Mouse (Mus musculus) ES-E14 (cell line): ENCODE measurements around the gene Ncl. TPM values are rescaled to one million over a fixed set of nuclear protein-coding genes. Genes with fewer than 3 reads are reported as not detected.

Experiments used
- DNase-seq: peaks from one replicate; pipeline ENCODE4 v3.0.0-alpha.2; 2013; ENCODE audit warnings: low read depth, low spot score
- H3K27ac ChIP-seq: 2 replicates; pipeline ENCODE4 v1.5.1; 2012; ENCODE audit warnings: low read depth, mild to moderate bottlenecking, low read length, moderate library complexity, mixed read lengths; ENCODE audit not compliant: poor library complexity, insufficient read depth, severe bottlenecking
- H3K36me3 ChIP-seq: 2 replicates; pipeline ENCODE4 v1.6.1; 2012; ENCODE audit warnings: mild to moderate bottlenecking, low read length, moderate library complexity, mixed read lengths; ENCODE audit not compliant: control insufficient read depth, poor library complexity, insufficient read depth, severe bottlenecking
- H3K4me1 ChIP-seq, 2 experiments: fragments of 150-350 bp in 1 of 2; sonication (generic) in 1 of 2; 2 replicates each; pipeline ENCODE4 v1.6.1; 2012; ENCODE audit warnings: low read length in 2 of 2, mild to moderate bottlenecking in 1 of 2, mixed read lengths in 1 of 2; ENCODE audit not compliant: control insufficient read depth in 2 of 2, insufficient read depth in 2 of 2, poor library complexity in 1 of 2
- H3K4me3 ChIP-seq, 2 experiments: fragments of 150-350 bp in 1 of 2; sonication (generic) in 1 of 2; 2 replicates each; pipeline ENCODE4 v1.5.1; 2012; ENCODE audit warnings: low read length in 2 of 2, low read depth in 1 of 2, mild to moderate bottlenecking in 1 of 2, mixed read lengths in 1 of 2; ENCODE audit not compliant: insufficient read depth in 1 of 2, poor library complexity in 1 of 2, severe bottlenecking in 1 of 2
- H3K9ac ChIP-seq: 2 replicates; pipeline ENCODE4 v1.6.1; 2012; ENCODE audit warnings: low read depth, mild to moderate bottlenecking, low read length, mixed read lengths; ENCODE audit not compliant: poor library complexity, insufficient read depth, severe bottlenecking
- H3K9me3 ChIP-seq: fragments of 150-350 bp; sonication (generic); 2 replicates; pipeline ENCODE4 v1.6.1; 2012; ENCODE audit warnings: low read depth, mild to moderate bottlenecking, low read length; ENCODE audit not compliant: control insufficient read depth, insufficient read depth
- CHD2 ChIP-seq: IDR thresholded peaks from 2 replicates; pipeline ENCODE4 v1.6.1; 2014; ENCODE audit warnings: mild to moderate bottlenecking, low read depth, low read length, inconsistent platforms
- HCFC1 ChIP-seq: IDR thresholded peaks from 2 replicates; pipeline ENCODE4 v1.6.1; 2012; ENCODE audit warnings: low read length, inconsistent platforms, borderline replicate concordance; ENCODE audit not compliant: insufficient read depth
- MAFK ChIP-seq: IDR thresholded peaks from 2 replicates; pipeline ENCODE4 v1.6.1; 2014; ENCODE audit warnings: mild to moderate bottlenecking, low read depth, low read length, inconsistent platforms; ENCODE audit not compliant: insufficient read depth
- ZC3H11A ChIP-seq: IDR thresholded peaks from 2 replicates; pipeline ENCODE4 v1.6.1; 2012; ENCODE audit warnings: low read depth, mild to moderate bottlenecking, inconsistent platforms, low read length, borderline replicate concordance
- ZNF384 ChIP-seq: IDR thresholded peaks from 2 replicates; pipeline ENCODE4 v1.6.1; 2012; ENCODE audit warnings: low read depth, low read length, inconsistent platforms
- in situ Hi-C, 2 experiments: fragments of 600-800 bp; cut with MboI; formaldehyde crosslinking; loops; one replicate each; pipeline ENCODE4 v1.15.1; 2025; ENCODE audit warnings: low sequenced_read_pairs in 2 of 2, inconsistent platforms in 1 of 2; ENCODE audit not compliant: unreplicated experiment in 2 of 2
- total RNA-seq: library from RNA; depleted of rRNA; stranded (reverse); fragments of 300-350 nt; gene quantifications from 2 replicates; pipeline ENCODE4 v1.2.3, GENCODE M21; 2012

Ncl gene
- total RNA-seq, 1 experiment: 529 TPM

DNA sequence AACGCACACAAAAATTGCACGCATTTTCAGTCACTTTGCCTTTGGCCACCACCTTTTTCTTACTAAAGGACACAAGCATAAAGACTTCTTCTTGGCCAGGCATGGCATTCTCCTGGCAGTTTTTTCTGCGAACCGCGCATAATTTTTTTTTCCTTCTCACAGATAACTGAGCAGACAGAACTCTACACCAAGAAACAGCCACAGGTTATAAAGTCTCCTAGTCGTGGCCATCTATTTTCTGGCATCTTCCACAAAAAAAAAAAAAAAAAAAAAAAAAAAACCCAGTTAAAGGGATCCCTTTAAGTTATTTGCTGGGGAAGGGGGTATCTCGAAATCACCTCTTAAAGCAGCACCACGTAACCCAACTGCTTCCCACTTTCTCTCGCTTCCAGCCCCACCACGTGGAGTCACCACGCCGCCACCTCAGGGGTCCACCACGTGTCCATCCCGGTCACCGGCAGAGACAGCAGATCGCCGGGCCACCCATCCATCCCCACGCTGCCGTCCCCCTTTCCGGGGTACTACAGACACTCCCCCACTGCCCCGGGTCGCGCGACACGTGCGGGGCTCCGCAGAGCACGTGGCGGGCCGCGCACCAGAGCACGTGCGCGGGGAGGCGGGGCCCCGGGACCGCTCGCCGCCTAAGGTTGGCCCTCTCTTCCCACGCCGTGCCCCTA is 833 bp downstream of the Ncl start:
- no peaks in the 10 kb centered on the region for H3K9me3 ChIP-seq
- peak overlapping the region; percentile 79 to 80 for H3K4me3 ChIP-seq
- peak overlapping the region; percentile 92 for H3K9ac ChIP-seq
- in situ Hi-C loops: no loop called here
- DNase-seq: no peak
- no peak for TF ChIP-seq ZNF384
- no peak for TF ChIP-seq MAFK
- TF ChIP-seq ZC3H11A: no peak
- no peak for TF ChIP-seq CHD2
- TF ChIP-seq HCFC1: no peak
- peak overlapping the region; percentile 92 for H3K27ac ChIP-seq
- H3K36me3 ChIP-seq: peaks cover 39% of the 10 kb centered on the region
- peaks cover 1 to 8% of the 10 kb centered on the region in 2 experiments; a peak in 1 of 4 replicates for H3K4me1 ChIP-seq

DNA sequence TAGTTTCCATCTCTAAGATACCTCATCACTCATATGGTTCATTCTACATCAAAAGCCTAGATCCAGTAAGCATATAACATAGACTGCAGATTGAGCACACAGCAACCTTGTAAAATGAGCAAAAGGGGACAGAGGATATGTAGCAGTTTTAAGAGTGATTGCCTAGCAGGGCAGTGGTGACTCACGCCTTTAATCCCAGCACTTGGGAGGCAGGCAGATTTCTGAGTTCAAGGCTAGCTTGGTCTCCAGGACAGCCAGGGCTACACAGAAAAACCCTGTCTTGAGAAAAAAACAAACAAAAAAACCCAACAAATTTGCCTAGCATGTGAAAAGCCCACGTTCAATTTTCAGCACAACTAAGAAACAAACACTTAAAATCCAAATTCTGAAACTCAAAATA is 5.0 kb downstream of the Ncl start:
- Histone ChIP-seq H3K9me3 (no peaks in the 10 kb centered on the region), H3K4me3 (no peak overlapping the region), H3K36me3 (peaks cover 72% of the 10 kb centered on the region), H3K9ac (no peak overlapping the region), H3K27ac (no peak overlapping the region), H3K4me1 (peaks cover 0 to 4% of the 10 kb centered on the region in 2 experiments; a peak in 2 of 4 replicates)
- TF ChIP-seq HCFC1 (no peak), ZC3H11A (no peak), ZNF384 (no peak), MAFK (no peak), CHD2 (no peak)
- in situ Hi-C loops: no loop called here
- no peak for DNase-seq

DNA sequence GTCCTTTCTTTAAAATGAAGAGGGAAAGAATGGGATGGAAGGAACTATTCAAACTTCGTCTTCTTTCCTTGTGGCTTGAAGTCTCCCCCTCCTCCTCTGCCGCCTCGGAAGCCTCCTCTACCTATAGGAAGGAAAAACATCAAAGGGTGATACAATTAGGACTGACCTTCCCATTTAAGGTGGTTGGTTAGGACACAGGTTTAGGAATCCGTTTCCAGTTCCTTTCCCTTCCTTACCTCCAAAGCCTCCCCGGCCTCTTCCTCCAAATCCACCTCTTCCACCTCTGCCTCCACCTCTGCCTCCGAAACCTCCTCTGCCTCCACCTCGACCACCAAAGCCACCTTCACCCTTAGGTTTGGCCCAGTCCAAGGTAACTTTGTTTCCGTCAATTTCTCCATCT is 8.6 kb downstream of the Ncl start:
- in situ Hi-C loops: no loop called here
- no peak overlapping the region for H3K27ac ChIP-seq
- peaks cover 52% of the 10 kb centered on the region for H3K36me3 ChIP-seq

DNA sequence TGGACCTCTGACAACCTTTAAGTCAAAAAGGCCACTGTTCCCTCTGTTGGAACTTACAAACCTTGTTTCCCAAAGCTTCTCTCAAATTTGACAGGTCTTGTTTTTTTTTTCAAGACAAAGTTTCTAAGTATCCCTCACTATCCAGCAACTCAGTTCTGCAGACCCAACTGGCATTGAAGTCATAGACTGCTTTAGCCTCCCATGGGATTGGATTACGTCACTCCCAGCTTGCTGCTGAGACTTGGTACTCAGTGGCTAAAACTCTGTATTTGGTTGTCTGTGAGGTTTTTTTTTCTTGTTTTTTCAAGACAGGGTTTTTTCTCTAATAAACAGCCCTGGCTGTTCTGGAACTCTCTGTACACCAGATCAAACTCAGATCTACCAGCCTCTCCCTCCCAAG is 9.5 kb downstream of the Ncl start:
- in situ Hi-C loops: no loop called here
- DNase-seq: no peak
- Histone ChIP-seq H3K4me3 (no peak overlapping the region), H3K9ac (no peak overlapping the region), H3K36me3 (peaks cover 45% of the 10 kb centered on the region), H3K9me3 (no peaks in the 10 kb centered on the region), H3K27ac (no peak overlapping the region; the same call in 1 of the 2 replicates), H3K4me1 (no peaks in the 10 kb centered on the region; a peak in 2 of 4 replicates)
- TF ChIP-seq ZNF384 (no peak), CHD2 (no peak), ZC3H11A (no peak), MAFK (no peak), HCFC1 (no peak)

More for the DNA sequence above, 8.6 kb downstream of the Ncl start:
- Histone ChIP-seq H3K4me1 (no peaks in the 10 kb centered on the region; a peak in 2 of 4 replicates), H3K9ac (no peak overlapping the region), H3K9me3 (no peaks in the 10 kb centered on the region), H3K4me3 (no peak overlapping the region)
- TF ChIP-seq ZC3H11A (no peak), HCFC1 (no peak), ZNF384 (no peak), MAFK (no peak), CHD2 (no peak)
- no peak for DNase-seq
